Mouse (Mus musculus) CH12.LX (cell line): ENCODE results near the gene Dynlt3. TPM values are rescaled to one million over a fixed set of nuclear protein-coding genes. Genes with fewer than 3 reads are reported as not detected.

Source experiments
- DNase-seq: peaks from one replicate; pipeline ENCODE4 v3.0.0-alpha.2; 2013; ENCODE audit errors: extremely low read depth
- H3K27ac ChIP-seq: 2 replicates; pipeline ENCODE4 v1.5.1; 2012; ENCODE audit warnings: low read depth, mild to moderate bottlenecking, control low read depth, moderate library complexity; ENCODE audit not compliant: insufficient read depth
- H3K27me3 ChIP-seq: replicated peaks from 2 replicates; pipeline ENCODE3; 2012; ENCODE audit warnings: inconsistent platforms
- H3K36me3 ChIP-seq, 2 experiments: replicated peaks in 1 of 2; 2 replicates each; pipeline versions ENCODE3 to v1.6.1; 2012; ENCODE audit warnings: inconsistent platforms in 1 of 2, low read length in 1 of 2, mild to moderate bottlenecking in 1 of 2, mixed read lengths in 1 of 2, moderate library complexity in 1 of 2; ENCODE audit not compliant: control insufficient read depth in 1 of 2, insufficient read depth in 1 of 2
- H3K4me1 ChIP-seq, 2 experiments: 2 replicates each; pipeline ENCODE4 v1.6.1; 2012; ENCODE audit warnings: inconsistent platforms in 1 of 2, moderate library complexity in 1 of 2; ENCODE audit not compliant: insufficient read depth in 2 of 2, control insufficient read depth in 1 of 2
- H3K4me2 ChIP-seq: 2 replicates; pipeline ENCODE4 v1.6.1; 2012; ENCODE audit warnings: low read depth, mild to moderate bottlenecking, control low read depth; ENCODE audit not compliant: poor library complexity, insufficient read depth, severe bottlenecking
- H3K4me3 ChIP-seq, 3 experiments: fragments of 150-350 bp in 1 of 3; sonication (generic) in 1 of 3; replicated peaks in 1 of 3; 2 replicates each; pipeline versions ENCODE3 to v1.5.1; 2011 to 2012; ENCODE audit warnings: low read depth in 2 of 3, low read length in 2 of 3, mild to moderate bottlenecking in 2 of 3, moderate library complexity in 2 of 3, control low read depth in 1 of 3, improper control_type of control experiment in 1 of 3, inconsistent platforms in 1 of 3, mixed read lengths in 1 of 3; ENCODE audit not compliant: poor library complexity in 1 of 3
- H3K79me2 ChIP-seq: replicated peaks from 2 replicates; pipeline ENCODE4 v1.6.1; 2012; ENCODE audit warnings: mild to moderate bottlenecking, moderate library complexity; ENCODE audit not compliant: control insufficient read depth, poor library complexity, insufficient read depth, severe bottlenecking; ENCODE audit errors: extremely low read depth
- H3K9ac ChIP-seq: 2 replicates; pipeline ENCODE4 v1.6.1; 2012; ENCODE audit warnings: low read depth, mild to moderate bottlenecking, control low read depth, moderate library complexity; ENCODE audit not compliant: insufficient read depth
- H3K9me3 ChIP-seq: replicated peaks from 2 replicates; pipeline ENCODE3; 2012; ENCODE audit warnings: low read length, inconsistent platforms, mixed read lengths
- BHLHE40 ChIP-seq: IDR thresholded peaks from 2 replicates; pipeline ENCODE4 v1.6.1; 2011; ENCODE audit warnings: mild to moderate bottlenecking, low read depth, low read length, improper control_type of control experiment
- CHD2 ChIP-seq: IDR thresholded peaks from 2 replicates; pipeline ENCODE4 v1.6.1; 2011; ENCODE audit warnings: low read length, improper control_type of control experiment
- E2F4 ChIP-seq: IDR thresholded peaks from 2 replicates; pipeline ENCODE4 v1.6.1; 2011; ENCODE audit warnings: low read depth, low read length, improper control_type of control experiment; ENCODE audit not compliant: insufficient replicate concordance
- ELF1 ChIP-seq: IDR thresholded peaks from 2 replicates; pipeline ENCODE4 v1.6.1; 2014; ENCODE audit warnings: low read depth, mild to moderate bottlenecking, inconsistent platforms, low read length, improper control_type of control experiment
- EP300 ChIP-seq: IDR thresholded peaks from 2 replicates; pipeline ENCODE4 v1.6.1; 2011; ENCODE audit warnings: low read length, improper control_type of control experiment
- HCFC1 ChIP-seq: IDR thresholded peaks from 2 replicates; pipeline ENCODE4 v1.6.1; 2012; ENCODE audit warnings: low read depth, mild to moderate bottlenecking, inconsistent platforms, low read length, improper control_type of control experiment
- IRF4 ChIP-seq: IDR thresholded peaks from 2 replicates; pipeline ENCODE4 v1.6.1; 2014; ENCODE audit warnings: low read depth, mild to moderate bottlenecking, inconsistent platforms, low read length, improper control_type of control experiment
- JUND ChIP-seq: conservative IDR thresholded peaks from 2 replicates; pipeline ENCODE4 v1.6.1; 2011; ENCODE audit warnings: low read depth, low read length, improper control_type of control experiment
- MAFK ChIP-seq: IDR thresholded peaks from 2 replicates; pipeline ENCODE4 v1.6.1; 2011; ENCODE audit warnings: low read length, improper control_type of control experiment; ENCODE audit not compliant: insufficient replicate concordance
- MAX ChIP-seq: IDR thresholded peaks from 2 replicates; pipeline ENCODE4 v1.6.1; 2011; ENCODE audit warnings: low read length, improper control_type of control experiment
- MEF2A ChIP-seq: IDR thresholded peaks from 2 replicates; pipeline ENCODE4 v1.6.1; 2014; ENCODE audit warnings: low read depth, mild to moderate bottlenecking, inconsistent platforms, low read length, improper control_type of control experiment, borderline replicate concordance
- MXI1 ChIP-seq: IDR thresholded peaks from 2 replicates; pipeline ENCODE4 v1.6.1; 2011; ENCODE audit warnings: mild to moderate bottlenecking, low read depth, low read length, improper control_type of control experiment
- NELFE ChIP-seq: IDR thresholded peaks from 2 replicates; pipeline ENCODE4 v1.6.1; 2011; ENCODE audit warnings: low read depth, low read length, improper control_type of control experiment
- NRF1 ChIP-seq: IDR thresholded peaks from 2 replicates; pipeline ENCODE4 v1.6.1; 2014; ENCODE audit warnings: low read depth, mild to moderate bottlenecking, inconsistent platforms, low read length, improper control_type of control experiment, moderate library complexity
- PAX5 ChIP-seq: IDR thresholded peaks from 2 replicates; pipeline ENCODE4 v1.6.1; 2012; ENCODE audit warnings: low read length, inconsistent platforms, mixed read lengths
- POLR2A ChIP-seq: IDR thresholded peaks from 2 replicates; pipeline ENCODE4 v1.6.1; 2011; ENCODE audit warnings: low read depth, mild to moderate bottlenecking, improper control_type of control experiment, low read length
- RCOR1 ChIP-seq: conservative IDR thresholded peaks from 2 replicates; pipeline ENCODE4 v1.6.1; 2012; ENCODE audit warnings: low read depth, mild to moderate bottlenecking, inconsistent platforms, low read length, improper control_type of control experiment
- TCF12 ChIP-seq: IDR thresholded peaks from 2 replicates; pipeline ENCODE4 v1.6.1; 2014; ENCODE audit warnings: low read depth, mild to moderate bottlenecking, inconsistent platforms, low read length, improper control_type of control experiment
- UBTF ChIP-seq: IDR thresholded peaks from 2 replicates; pipeline ENCODE4 v1.6.1; 2012; ENCODE audit warnings: low read depth, mild to moderate bottlenecking, inconsistent platforms, low read length, improper control_type of control experiment, moderate library complexity
- USF1 ChIP-seq: IDR thresholded peaks from 2 replicates; pipeline ENCODE4 v1.6.1; 2014; ENCODE audit warnings: low read depth, mild to moderate bottlenecking, inconsistent platforms, low read length, improper control_type of control experiment
- ZC3H11A ChIP-seq: IDR thresholded peaks from 2 replicates; pipeline ENCODE4 v1.6.1; 2012; ENCODE audit warnings: low read depth, mild to moderate bottlenecking, inconsistent platforms, low read length, improper control_type of control experiment
- dilution Hi-C: fragments of 300-500 bp; cut with MboI; formaldehyde crosslinking; loops from 2 replicates; pipeline ENCODE4 v1.14.3; 2020; ENCODE audit warnings: low sequenced_read_pairs; ENCODE audit not compliant: extremely low pct_unique_long_range_greater_than_20kb, extremely low pct_ligation_motif_present
- in situ Hi-C: fragments of 300-500 bp; cut with MboI; formaldehyde crosslinking; loops from 3 replicates; pipeline ENCODE4 v1.14.3; 2019; ENCODE audit warnings: low sequenced_read_pairs, low pct_ligation_motif_present, low pct_unique_long_range_greater_than_20kb, mixed read lengths
- polyA plus RNA-seq: library from polyadenylated mRNA; unstranded; fragments of >175 nt; gene quantifications from 2 replicates; pipeline ENCODE4 v1.2.1, GENCODE M21; 2012; ENCODE audit warnings: low read depth; ENCODE audit not compliant: insufficient read length
- total RNA-seq, 2 experiments: library from RNA; depleted of rRNA; stranded (reverse); fragments of 300-350 nt in 1 of 2; fragments of >200 nt in 1 of 2; gene quantifications; 2 replicates each; pipeline ENCODE4 v1.2.3; 2012 to 2014

Gene Dynlt3
- total and polyA plus RNA-seq, 3 experiments = 26.8 to 73.7 (median 40.0) TPM

- Histone ChIP-seq H3K4me1 (no peaks in the 10 kb centered on the region), H3K27me3 (no peaks in the 10 kb centered on the region), H3K9me3 (no peaks in the 10 kb centered on the region), H3K9ac (no peak overlapping the region), H3K36me3 (no peaks in the 10 kb centered on the region), H3K27ac (no peak overlapping the region), H3K79me2 (no peaks in the 10 kb centered on the region), H3K4me2 (no peak overlapping the region)
- no peak for DNase-seq
- in situ Hi-C loops (no loop called here), dilution Hi-C loops (no loop called here)
- TF ChIP-seq IRF4 = no peak
- no peak for TF ChIP-seq ZC3H11A
- no peak for TF ChIP-seq E2F4
- TF ChIP-seq MEF2A = no peak
- TF ChIP-seq BHLHE40 = no peak
- no peak for TF ChIP-seq JUND
- TF ChIP-seq EP300 = no peak
- TF ChIP-seq UBTF = no peak
- no peak for TF ChIP-seq PAX5
- no peak for TF ChIP-seq MAX
- no peak for TF ChIP-seq USF1
- TF ChIP-seq, all 38 proteins: peak for 0
- H3K4me3 ChIP-seq = no peak overlapping the region
Observed at GRCm38 (mm10) chrX:9695997-9696396, 33.2 kb upstream of the Dynlt3 start.

GRCm38 (mm10) chrX:9672040-9672439 is 9.2 kb upstream of the Dynlt3 start:
- Histone ChIP-seq H3K4me1 (peaks cover 0 to 4% of the 10 kb centered on the region in 2 experiments; a peak in 1 of 4 replicates), H3K4me3 (no peak overlapping the region), H3K9ac (no peak overlapping the region), H3K36me3 (no peaks in the 10 kb centered on the region), H3K9me3 (no peaks in the 10 kb centered on the region), H3K27ac (no peak overlapping the region), H3K79me2 (no peaks in the 10 kb centered on the region)
- DNase-seq = no peak
- TF ChIP-seq ZC3H11A = no peak
- TF ChIP-seq HCFC1 = no peak
- no peak for TF ChIP-seq MXI1
- no peak for TF ChIP-seq NRF1
- no peak for TF ChIP-seq TCF12
- TF ChIP-seq MAX = no peak
- no peak for TF ChIP-seq RCOR1
- TF ChIP-seq NELFE = no peak
- TF ChIP-seq MAFK = no peak
- no peak for TF ChIP-seq ELF1
- TF ChIP-seq CHD2 = no peak
- no peak for TF ChIP-seq POLR2A
- TF ChIP-seq PAX5 = no peak
- TF ChIP-seq, all 38 proteins: peak for 0
- no peaks in the 10 kb centered on the region for H3K27me3 ChIP-seq
- no peak overlapping the region for H3K4me2 ChIP-seq
- dilution Hi-C loops (no loop called here), in situ Hi-C loops (no loop called here)
